11 mouse cellular contexts compared by ENCODE assay signal in genomic region chr13:51771802-51772206, GRCm38 (mm10). TPM values are rescaled to one million over a fixed set of nuclear protein-coding genes. Genes with fewer than 3 reads are reported as not detected.
DNase-seq lines count a peak whose midpoint lies in the region; ATAC-seq and TF ChIP-seq lines count a peak whose summit lies in the region.
"Had no signal": no experiment of that assay in that cellular context is flagged by ENCODE, and none has a peak within 500 bp of the region (broad histone marks: within the 10 kb centered on the region; RNA-seq: fewer than 3 reads in every experiment).

No protein-coding gene starts in this region.

- H3K4me3 ChIP-seq in gastrocnemius, adult 2 months, result no peak overlapping the region
- H3K4me3 ChIP-seq in ES-E14 (ENCODE audit: insufficient read depth in 1 of 2, low read depth in 1 of 2, low read length in 2 of 2, poor library complexity in 1 of 2, severe bottlenecking in 1 of 2), result no peak overlapping the region
- H3K4me3 ChIP-seq in midbrain, embryonic 11.5 days (ENCODE audit: low read depth, low read length), result no peak overlapping the region
- no peak overlapping the region for H3K4me3 ChIP-seq in hindbrain, embryonic 13.5 days
- H3K4me3 ChIP-seq: heart, embryonic 15.5 days; midbrain, embryonic 15.5 days had no signal

- H3K36me3 ChIP-seq in ES-E14 (ENCODE audit: control insufficient read depth, insufficient read depth, low read length, poor library complexity, severe bottlenecking), result no peaks in the 10 kb centered on the region; the same call in 1 of the 2 replicates
- H3K36me3 ChIP-seq in midbrain, embryonic 11.5 days (ENCODE audit: control insufficient read depth, insufficient read depth, low read length), result no peaks in the 10 kb centered on the region
- no peaks in the 10 kb centered on the region for H3K36me3 ChIP-seq in hindbrain, embryonic 13.5 days
- H3K36me3 ChIP-seq: heart, embryonic 15.5 days; midbrain, embryonic 15.5 days had no signal

- peaks cover 0 to 6% of the 10 kb centered on the region in 2 experiments; a peak in 1 of 4 replicates for H3K4me1 ChIP-seq in ES-E14 (ENCODE audit: control insufficient read depth in 2 of 2, insufficient read depth in 2 of 2, low read length in 2 of 2, poor library complexity in 1 of 2)
- H3K4me1 ChIP-seq in midbrain, embryonic 11.5 days (ENCODE audit: control insufficient read depth, insufficient read depth, low read length), result peaks cover under 1% of the 10 kb centered on the region; the same call in 1 of the 2 replicates
- peaks cover 5% of the 10 kb centered on the region for H3K4me1 ChIP-seq in hindbrain, embryonic 13.5 days (replicated peaks)

- no peak for ATAC-seq in midbrain, embryonic 11.5 days (ENCODE audit: low FRiP score)
- ATAC-seq in hindbrain, embryonic 13.5 days (ENCODE audit: low FRiP score), result no peak
- ATAC-seq: liver, postnatal 0 days; midbrain, embryonic 15.5 days had no signal

- H3K9me3 ChIP-seq in ES-E14 (ENCODE audit: control insufficient read depth, insufficient read depth, low read depth, low read length), result no peaks in the 10 kb centered on the region
- H3K9me3 ChIP-seq in midbrain, embryonic 11.5 days (ENCODE audit: control insufficient read depth, low read length), result no peaks in the 10 kb centered on the region
- no peaks in the 10 kb centered on the region for H3K9me3 ChIP-seq in hindbrain, embryonic 13.5 days
- H3K9me3 ChIP-seq: heart, embryonic 15.5 days; midbrain, embryonic 15.5 days had no signal

- H3K27me3 ChIP-seq in midbrain, embryonic 11.5 days (ENCODE audit: control insufficient read depth, insufficient read depth, low read length), result no peaks in the 10 kb centered on the region
- no peaks in the 10 kb centered on the region for H3K27me3 ChIP-seq in hindbrain, embryonic 13.5 days
- H3K27me3 ChIP-seq: heart, embryonic 15.5 days; midbrain, embryonic 15.5 days had no signal

- in situ Hi-C loops in ES-E14 (cut with MboI; ENCODE audit: low sequenced_read_pairs in 2 of 2, unreplicated experiment in 2 of 2), result no loop called here

- 86% methylated on average over 10 of the region's 10 CpGs for WGBS in midbrain, embryonic 11.5 days
- 80% methylated on average over 10 of the region's 10 CpGs for WGBS in hindbrain, embryonic 13.5 days

- DNase-seq in gastrocnemius, adult 2 months, result peak; percentile 37
- no peak for DNase-seq in gastrocnemius, adult 18-20 months (ENCODE audit: low spot score)
- no peak for DNase-seq in ES-E14 (ENCODE audit: low read depth, low spot score)
- DNase-seq in cerebellum, adult 9-10 months, result peak; percentile 85
- peak; percentile 60 to 84 for DNase-seq in layer of hippocampus, postnatal 14 days (ENCODE audit: low spot score in 2 of 2)
- DNase-seq in midbrain, embryonic 11.5 days (ENCODE audit: low spot score, missing footprints), result no peak
- no peak for DNase-seq in embryo, embryonic 9.5 days (ENCODE audit: extremely low spot score)
- DNase-seq: liver, postnatal 0 days had no signal

- 0 out of 2 replicates have a peak overlapping the region, but pooled peaks have one; percentile 21 for H3K9ac ChIP-seq in ES-E14 (ENCODE audit: insufficient read depth, low read depth, low read length, poor library complexity, severe bottlenecking)
- no peak overlapping the region for H3K9ac ChIP-seq in midbrain, embryonic 11.5 days (ENCODE audit: low read length)
- H3K9ac ChIP-seq in hindbrain, embryonic 13.5 days, result no peak overlapping the region
- H3K9ac ChIP-seq: heart, embryonic 15.5 days; liver, postnatal 0 days; midbrain, embryonic 15.5 days had no signal

- intact Hi-C loops in gastrocnemius, adult 2 months (cut with DNase I), result no loop called here

- no peak for TF ChIP-seq CTCF in gastrocnemius, adult 2 months (IDR thresholded peaks at IDR 0.05)

- H3K4me2 ChIP-seq in midbrain, embryonic 11.5 days, result no peak overlapping the region
- H3K4me2 ChIP-seq in hindbrain, embryonic 13.5 days, result no peak overlapping the region
- H3K4me2 ChIP-seq: heart, embryonic 15.5 days; midbrain, embryonic 15.5 days had no signal

- no peak overlapping the region; the same call in 1 of the 2 replicates for H3K27ac ChIP-seq in gastrocnemius, adult 2 months
- no peak overlapping the region for H3K27ac ChIP-seq in ES-E14 (ENCODE audit: insufficient read depth, low read depth, low read length, poor library complexity, severe bottlenecking)
- H3K27ac ChIP-seq in midbrain, embryonic 11.5 days (ENCODE audit: low read depth, low read length), result no peak overlapping the region
- H3K27ac ChIP-seq in hindbrain, embryonic 13.5 days, result no peak overlapping the region
- H3K27ac ChIP-seq: heart, embryonic 15.5 days; midbrain, embryonic 15.5 days had no signal

TF ChIP-seq in ES-E14, 5 proteins besides CTCF, POLR2A, EP300 and RAD21:
- no peak for TF ChIP-seq ZC3H11A (IDR thresholded peaks at IDR 0.05; ENCODE audit: borderline replicate concordance, low read depth, low read length)
- TF ChIP-seq MAFK (IDR thresholded peaks at IDR 0.05; ENCODE audit: insufficient read depth, low read depth, low read length), result no peak
- no peak for TF ChIP-seq HCFC1 (IDR thresholded peaks at IDR 0.05; ENCODE audit: borderline replicate concordance, insufficient read depth, low read length)
- no peak for TF ChIP-seq ZNF384 (IDR thresholded peaks at IDR 0.05; ENCODE audit: low read depth, low read length)
- no peak for TF ChIP-seq CHD2 (IDR thresholded peaks at IDR 0.05; ENCODE audit: low read depth, low read length)

RNA-seq across cellular contexts. Expression of gene Sema4d, which starts 21.7 kb away (rescaled TPM):
- total RNA-seq in gastrocnemius, adult 2 months (2021), result 100 to 1,000 TPM; 110 to 132 TPM
- total RNA-seq in gastrocnemius, adult 18-20 months (2021), result 100 to 1,000 TPM; 118 to 125 TPM
- 25.1 and 33.4 TPM in 2 replicates for total RNA-seq in ES-E14 (2012; rRNA removed)
- total RNA-seq in layer of hippocampus, postnatal 14 days (2021), result 100 to 1,000 TPM; 154 to 165 TPM
- 4.9 and 5.0 TPM in 2 replicates for polyA plus RNA-seq in midbrain, embryonic 11.5 days (2014; fragmentation: Nextera tagmentation; extraction: Ambion mirVana)
- polyA plus RNA-seq in hindbrain, embryonic 13.5 days (2015; fragmentation: Nextera tagmentation; extraction: Ambion mirVana), result 10.5 and 10.9 TPM in 2 replicates

Comparison
In these comparisons a context has a peak if more than half of its experiments do, and no peak if none do; other contexts are left out.
1. DNase-seq: peak in gastrocnemius, adult 2 months (single experiment), cerebellum, adult 9-10 months (single experiment) and layer of hippocampus, postnatal 14 days (2 of 2); none in gastrocnemius, adult 18-20 months (single experiment), ES-E14 (single experiment), midbrain, embryonic 11.5 days (single experiment) and embryo, embryonic 9.5 days (single experiment).